In the genomic region with DNA sequence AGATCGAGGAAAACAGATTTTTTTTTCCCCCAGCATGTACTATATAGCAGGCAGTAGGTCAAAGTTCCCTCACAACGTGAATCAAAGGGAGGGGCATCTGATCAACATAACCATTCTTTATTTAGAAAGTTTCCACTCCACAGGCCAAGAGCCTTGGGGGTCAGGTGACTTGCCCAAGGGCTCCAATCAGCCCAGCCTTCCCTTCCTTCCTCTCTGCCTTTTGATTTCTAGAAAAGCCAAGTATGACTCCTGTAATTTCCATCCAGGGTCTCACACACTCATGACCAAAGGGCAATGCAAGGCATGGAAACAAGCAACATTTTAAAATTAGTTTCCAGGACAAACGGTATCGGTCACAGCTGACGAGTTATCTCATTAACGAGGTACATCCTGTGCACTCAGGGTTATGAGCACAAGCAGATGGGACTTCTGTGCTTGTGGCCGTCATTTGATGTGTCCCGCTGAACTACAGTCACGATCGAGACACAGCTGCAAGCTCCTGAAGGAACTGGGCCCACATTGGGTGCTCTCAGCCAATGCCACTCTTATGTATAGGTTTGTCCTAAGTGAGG, we compare ENCODE assay signal across 24 mouse cellular contexts. TPM values are rescaled to one million over a fixed set of nuclear protein-coding genes. Genes with fewer than 3 reads are reported as not detected.
DNase-seq lines count a peak whose midpoint lies in the region; ATAC-seq lines count a peak whose summit lies in the region.
"Had no signal": no experiment of that assay in that cellular context is flagged by ENCODE, and none has a peak within 500 bp of the region (broad histone marks: within the 10 kb centered on the region; RNA-seq: fewer than 3 reads in every experiment).

No protein-coding gene starts in this region.

- H3K9ac ChIP-seq in heart, embryonic 14.5 days (ENCODE audit: low read length), result no peak overlapping the region
- H3K9ac ChIP-seq: hindbrain, embryonic 15.5 days; limb, embryonic 12.5 days; liver, embryonic 14.5 days; lung, embryonic 15.5 days; midbrain, embryonic 15.5 days; neural tube, embryonic 12.5 days had no signal

- peaks cover 12 to 14% of the 10 kb centered on the region in 2 experiments; a peak in 3 of 4 replicates for H3K4me1 ChIP-seq in heart, embryonic 14.5 days (ENCODE audit: control insufficient read depth in 2 of 2, insufficient read depth in 2 of 2, low read length in 2 of 2)
- H3K4me1 ChIP-seq: neural tube, embryonic 12.5 days had no signal

- H3K27ac ChIP-seq in heart, embryonic 14.5 days (replicated peaks in 1 of 2; ENCODE audit: control insufficient read depth in 1 of 2, insufficient read depth in 1 of 2, low read depth in 2 of 2, low read length in 2 of 2), result peak overlapping the region; percentile 12 to 26; a peak in 1 of 4 replicates
- H3K27ac ChIP-seq: hindbrain, embryonic 15.5 days; limb, embryonic 12.5 days; liver, embryonic 14.5 days; lung, embryonic 15.5 days; macrophage; midbrain, embryonic 15.5 days; neural tube, embryonic 12.5 days; stomach, postnatal 0 days had no signal

- peaks cover 75% of the 10 kb centered on the region for H3K36me3 ChIP-seq in heart, embryonic 14.5 days (ENCODE audit: control insufficient read depth, insufficient read depth, low read length)
- H3K36me3 ChIP-seq: hindbrain, embryonic 15.5 days; limb, embryonic 12.5 days; midbrain, embryonic 15.5 days; neural tube, embryonic 12.5 days had no signal

- peak; percentile 29 for DNase-seq in lung, postnatal 25 days (ENCODE audit: low spot score)
- DNase-seq in lung, postnatal 10 days, result no peak
- peak; percentile 57 for DNase-seq in heart, adult 8-10 months (ENCODE audit: low spot score)
- DNase-seq in heart, postnatal 4 days, result peak; percentile 47
- DNase-seq in urinary bladder, adult 2 months (ENCODE audit: low spot score), result no peak
- no peak for DNase-seq in testis, postnatal 10 days (ENCODE audit: low spot score)
- no peak for DNase-seq in retina, embryonic 14.5 days (ENCODE audit: low spot score)
- DNase-seq: adrenal gland, postnatal 10 days; cerebellum, adult 8-10 months; cerebellum, postnatal 36 days; gastrocnemius, postnatal 10 days; kidney, adult 8-10 months; kidney, postnatal 10 days; retina, postnatal 1 day had no signal

- H3K4me2 ChIP-seq in heart, embryonic 14.5 days (ENCODE audit: low read length), result no peak overlapping the region
- H3K4me2 ChIP-seq: hindbrain, embryonic 15.5 days; limb, embryonic 12.5 days; lung, embryonic 15.5 days; midbrain, embryonic 15.5 days; neural tube, embryonic 12.5 days had no signal

- peak; percentile 32; the same call in 1 of the 2 replicates for ATAC-seq in heart, embryonic 14.5 days (ENCODE audit: insufficient number of reproducible peaks, insufficient read depth, low FRiP score, low read depth)
- ATAC-seq: forebrain, embryonic 14.5 days; midbrain, embryonic 15.5 days had no signal

- H3K9me3 ChIP-seq in heart, embryonic 14.5 days (ENCODE audit: control insufficient read depth, low read length), result no peaks in the 10 kb centered on the region
- H3K9me3 ChIP-seq: hindbrain, embryonic 15.5 days; limb, embryonic 12.5 days; lung, embryonic 15.5 days; midbrain, embryonic 15.5 days; neural tube, embryonic 12.5 days had no signal

- H3K4me3 ChIP-seq in heart, embryonic 14.5 days (ENCODE audit: control insufficient read depth in 1 of 2, insufficient read depth in 1 of 2, low read depth in 1 of 2, low read length in 2 of 2), result no peak overlapping the region
- H3K4me3 ChIP-seq: hindbrain, embryonic 15.5 days; limb, embryonic 12.5 days; lung, embryonic 15.5 days; midbrain, embryonic 15.5 days; neural tube, embryonic 12.5 days had no signal

- H3K27me3 ChIP-seq in heart, embryonic 14.5 days (ENCODE audit: control insufficient read depth, insufficient read depth, low read length), result no peaks in the 10 kb centered on the region
- H3K27me3 ChIP-seq: lung, embryonic 15.5 days; midbrain, embryonic 15.5 days had no signal

- WGBS in heart, embryonic 14.5 days, result 61% methylated on average over 10 of the region's 10 CpGs

RNA-seq across cellular contexts. Expression of gene Myzap, which starts 44.4 kb away (rescaled TPM):
- 100 to 1,000 TPM; 373 to 483 (median 430) TPM for total RNA-seq in heart, adult 8-10 months (2022)
- 125 and 136 TPM in 2 replicates for polyA plus RNA-seq in heart, embryonic 14.5 days (2014; fragmentation: Nextera tagmentation; extraction: Ambion mirVana)
- total RNA-seq in heart, postnatal 4 days (2021), result 100 to 1,000 TPM; 261 to 277 TPM
- polyA plus RNA-seq in urinary bladder, adult 2 months (2012; rRNA removed), result 53.1 and 66.1 TPM in 2 replicates
- polyA plus RNA-seq: macrophage had no signal

Comparison
In these comparisons a context has a peak if more than half of its experiments do, and no peak if none do; other contexts are left out.
1. DNase-seq: peak in lung, postnatal 25 days (single experiment), heart, adult 8-10 months (single experiment) and heart, postnatal 4 days (single experiment); none in lung, postnatal 10 days (single experiment), urinary bladder, adult 2 months (single experiment), testis, postnatal 10 days (single experiment) and retina, embryonic 14.5 days (single experiment).